Comparison of ENCODE assay signal across 16 mouse cellular contexts in genomic region chr10:121375649-121376493, GRCm38 (mm10). TPM values are rescaled to one million over a fixed set of nuclear protein-coding genes. Genes with fewer than 3 reads are reported as not detected.
DNase-seq lines count a peak whose midpoint lies in the region; ATAC-seq and TF ChIP-seq lines count a peak whose summit lies in the region.
"Had no signal": no experiment of that assay in that cellular context is flagged by ENCODE, and none has a peak within 500 bp of the region (broad histone marks: within the 10 kb centered on the region; RNA-seq: fewer than 3 reads in every experiment).

No protein-coding gene starts in this region.

- no peaks in the 10 kb centered on the region for H3K27me3 ChIP-seq in liver, embryonic 12.5 days (replicated peaks)
- H3K27me3 ChIP-seq in MEL (ENCODE audit: control insufficient read depth in 1 of 2, insufficient read depth in 2 of 2, low read length in 2 of 2) = no peaks in the 10 kb centered on the region
- H3K27me3 ChIP-seq in splenic B cell, adult 2 months (ENCODE audit: control insufficient read depth, insufficient read depth, low read length, poor library complexity, severe bottlenecking) = no peaks in the 10 kb centered on the region
- H3K27me3 ChIP-seq: heart, embryonic 13.5 days; liver, embryonic 15.5 days had no signal

- TF ChIP-seq RAD21 in MEL (IDR thresholded peaks at IDR 0.05; ENCODE audit: low read depth, low read length) = no peak

- no peak overlapping the region for H3K9ac ChIP-seq in liver, embryonic 12.5 days
- H3K9ac ChIP-seq in MEL (ENCODE audit: control insufficient read depth, low read depth, low read length, poor library complexity, severe bottlenecking) = peak overlapping the region; percentile 81
- H3K9ac ChIP-seq: heart, embryonic 13.5 days; liver, embryonic 15.5 days had no signal

- TF ChIP-seq POLR2A in MEL (IDR thresholded peaks at IDR 0.05; ENCODE audit: control insufficient read depth in 1 of 2, insufficient read depth in 1 of 2, low read depth in 1 of 2, low read length in 2 of 2, poor library complexity in 1 of 2) = no peak
- TF ChIP-seq POLR2A in bone marrow macrophage, adult 2 months (IDR thresholded peaks at IDR 0.05; ENCODE audit: borderline replicate concordance, low read depth, low read length) = no peak

- peaks cover 27% of the 10 kb centered on the region for H3K4me1 ChIP-seq in liver, embryonic 12.5 days
- peaks cover 5 to 24% of the 10 kb centered on the region in 2 experiments; a peak in 2 of 4 replicates for H3K4me1 ChIP-seq in MEL (ENCODE audit: control insufficient read depth in 1 of 2, insufficient read depth in 2 of 2, low read length in 2 of 2)
- H3K4me1 ChIP-seq in bone marrow macrophage, adult 2 months (ENCODE audit: control insufficient read depth, insufficient read depth, low read length) = peaks cover 37% of the 10 kb centered on the region

- H3K4me2 ChIP-seq in liver, embryonic 12.5 days = peak overlapping the region; percentile 49
- H3K4me2 ChIP-seq: heart, embryonic 13.5 days had no signal

- DNase-seq in liver (no peak), MEL (ENCODE audit: low read depth, low spot score) (no peak)
- DNase-seq in splenic B cell, adult 2 months (ENCODE audit: low read depth, low spot score) = peak; percentile 69
- DNase-seq in adrenal gland, adult 18-20 months (ENCODE audit: low spot score in 2 of 2) = no peak
- DNase-seq in frontal cortex, postnatal 14 days (ENCODE audit: low spot score in 2 of 2) = no peak
- DNase-seq: cerebellum, postnatal 25 days; lung, postnatal 14 days; right cerebral cortex, adult 18-20 months; spleen, adult 18-20 months; thymus, postnatal 36 days had no signal

- peaks cover 80% of the 10 kb centered on the region for H3K36me3 ChIP-seq in liver, embryonic 12.5 days
- H3K36me3 ChIP-seq in MEL (ENCODE audit: control insufficient read depth in 1 of 2, insufficient read depth in 2 of 2, low read length in 2 of 2) = peaks cover 8 to 18% of the 10 kb centered on the region in 2 experiments
- H3K36me3 ChIP-seq in splenic B cell, adult 2 months (ENCODE audit: control insufficient read depth, insufficient read depth, low read length, poor library complexity, severe bottlenecking) = peaks cover 19% of the 10 kb centered on the region

- TF ChIP-seq CTCF in MEL (IDR thresholded peaks at IDR 0.05 in 2 of 3, conservative IDR thresholded peaks at IDR 0.05 in 1 of 3; ENCODE audit: control insufficient read depth in 1 of 3, insufficient read depth in 1 of 3, low read depth in 2 of 3, low read length in 3 of 3, poor library complexity in 1 of 3, severe bottlenecking in 1 of 3) = no peak
- TF ChIP-seq CTCF in bone marrow macrophage, adult 2 months (IDR thresholded peaks at IDR 0.05; ENCODE audit: low read depth, low read length) = no peak

- 0 out of 2 replicates have a peak overlapping the region, but pooled peaks have one; percentile 52 for H3K27ac ChIP-seq in liver, embryonic 12.5 days
- H3K27ac ChIP-seq in MEL (ENCODE audit: control insufficient read depth, low read depth, low read length) = peak overlapping the region; percentile 99
- peak overlapping the region; percentile 91 for H3K27ac ChIP-seq in bone marrow macrophage, adult 2 months (ENCODE audit: insufficient read depth, low read depth, low read length)
- H3K27ac ChIP-seq: heart, embryonic 13.5 days; hindbrain, embryonic 10.5 days had no signal

- no peak for ATAC-seq in liver, embryonic 12.5 days
- ATAC-seq: inflammation-experienced regulatory T-cells, adult 6 months had no signal

- TF ChIP-seq EP300 in MEL (IDR thresholded peaks at IDR 0.05; ENCODE audit: low read depth in 1 of 2, low read length in 2 of 2) = no peak

- no peaks in the 10 kb centered on the region; the same call in 1 of the 2 replicates for H3K79me2 ChIP-seq in MEL (ENCODE audit: control insufficient read depth, insufficient read depth, low read length, poor library complexity)

- no peaks in the 10 kb centered on the region for H3K9me3 ChIP-seq in liver, embryonic 12.5 days (replicated peaks)
- H3K9me3 ChIP-seq in MEL (replicated peaks; ENCODE audit: insufficient read depth, low read length) = no peaks in the 10 kb centered on the region
- H3K9me3 ChIP-seq: heart, embryonic 13.5 days; hindbrain, embryonic 10.5 days; liver, embryonic 15.5 days had no signal

- WGBS in liver, embryonic 12.5 days (ENCODE audit: insufficient replicate concordance) = 79% methylated on average over 24 of the region's 24 CpGs

- no peak overlapping the region for H3K4me3 ChIP-seq in liver, embryonic 12.5 days
- H3K4me3 ChIP-seq in MEL (ENCODE audit: control insufficient read depth in 1 of 2, insufficient read depth in 1 of 2, low read depth in 2 of 2, low read length in 2 of 2) = no peak overlapping the region
- no peak overlapping the region for H3K4me3 ChIP-seq in bone marrow macrophage, adult 2 months (ENCODE audit: insufficient read depth, low read length)
- H3K4me3 ChIP-seq: heart, embryonic 13.5 days; hindbrain, embryonic 10.5 days; liver, embryonic 15.5 days had no signal

TF ChIP-seq in MEL, 35 proteins besides CTCF, POLR2A, EP300 and RAD21:
- TF ChIP-seq ZKSCAN1 (IDR thresholded peaks at IDR 0.05; ENCODE audit: low read depth, low read length) (0 out of 2 replicates have a peak, but pooled peaks have one; percentile 51), SMC3 (IDR thresholded peaks at IDR 0.05; ENCODE audit: low read depth, low read length) (no peak), HCFC1 (IDR thresholded peaks at IDR 0.05; ENCODE audit: low read depth, low read length) (no peak), ETS1 (IDR thresholded peaks at IDR 0.05; ENCODE audit: low read depth, low read length) (no peak), ZNF384 (IDR thresholded peaks at IDR 0.05; ENCODE audit: low read depth, low read length) (no peak), GATA1 (IDR thresholded peaks at IDR 0.05; ENCODE audit: low read depth, low read length) (no peak)

RNA-seq across cellular contexts. Expression of gene Gns, which starts 11.0 kb away (rescaled TPM):
- polyA plus RNA-seq in liver, embryonic 12.5 days (2016; fragmentation: Nextera tagmentation; extraction: Ambion mirVana) = 20.0 and 20.3 TPM in 2 replicates
- 24.4 and 33.6 TPM in 2 replicates for total RNA-seq in MEL (2012; rRNA removed)
- 10 to 100 TPM in 1 of 2 experiments, not detected in 1; 33.1 TPM for polyA plus RNA-seq in MEL (2012; ENCODE audit: insufficient read depth in 1 of 2, insufficient read length in 2 of 2, low read depth in 1 of 2, low replicate concordance in 2 of 2, missing spikeins in 1 of 2)
- polyA plus RNA-seq in bone marrow macrophage, adult 2 months (2012; ENCODE audit: insufficient read depth, insufficient read length, missing spikeins) = 302 and 313 TPM in 2 replicates
- total RNA-seq in adrenal gland, adult 18-20 months (2021) = 100 to 1,000 TPM; 154 to 231 TPM

RNA-seq across cellular contexts. Expression of gene Tbc1d30, which starts 24.8 kb away (rescaled TPM):
- polyA plus RNA-seq in liver, embryonic 12.5 days (2016; fragmentation: Nextera tagmentation; extraction: Ambion mirVana) = 0.11 and 0.30 TPM in 2 replicates
- total RNA-seq in MEL (2012; rRNA removed) = 0.29 and 0.35 TPM in 2 replicates
- 1 to 10 TPM in 1 of 2 experiments, not detected in 1; 2.1 TPM for polyA plus RNA-seq in MEL (2012; ENCODE audit: insufficient read depth in 1 of 2, insufficient read length in 2 of 2, low read depth in 1 of 2, low replicate concordance in 2 of 2, missing spikeins in 1 of 2)
- polyA plus RNA-seq in bone marrow macrophage, adult 2 months (2012; ENCODE audit: insufficient read depth, insufficient read length, missing spikeins) = 1.2 and 1.3 TPM in 2 replicates
- total RNA-seq in adrenal gland, adult 18-20 months (2021) = 1 to 10 TPM; 2.6 to 8.3 TPM
